Mouse (Mus musculus) fat pad, adult 2 months (tissue): ENCODE data around the gene Mymx.
A peak's percentile ranks its signal among the peaks of the same experiment; 100 is the strongest.

Source experiments
- DNase-seq: peaks from one replicate; pipeline ENCODE4 v3.0.0-alpha.2; 2011; ENCODE audit warnings: low read depth, low spot score; ENCODE audit errors: extremely low read depth

Mymx gene

DNA sequence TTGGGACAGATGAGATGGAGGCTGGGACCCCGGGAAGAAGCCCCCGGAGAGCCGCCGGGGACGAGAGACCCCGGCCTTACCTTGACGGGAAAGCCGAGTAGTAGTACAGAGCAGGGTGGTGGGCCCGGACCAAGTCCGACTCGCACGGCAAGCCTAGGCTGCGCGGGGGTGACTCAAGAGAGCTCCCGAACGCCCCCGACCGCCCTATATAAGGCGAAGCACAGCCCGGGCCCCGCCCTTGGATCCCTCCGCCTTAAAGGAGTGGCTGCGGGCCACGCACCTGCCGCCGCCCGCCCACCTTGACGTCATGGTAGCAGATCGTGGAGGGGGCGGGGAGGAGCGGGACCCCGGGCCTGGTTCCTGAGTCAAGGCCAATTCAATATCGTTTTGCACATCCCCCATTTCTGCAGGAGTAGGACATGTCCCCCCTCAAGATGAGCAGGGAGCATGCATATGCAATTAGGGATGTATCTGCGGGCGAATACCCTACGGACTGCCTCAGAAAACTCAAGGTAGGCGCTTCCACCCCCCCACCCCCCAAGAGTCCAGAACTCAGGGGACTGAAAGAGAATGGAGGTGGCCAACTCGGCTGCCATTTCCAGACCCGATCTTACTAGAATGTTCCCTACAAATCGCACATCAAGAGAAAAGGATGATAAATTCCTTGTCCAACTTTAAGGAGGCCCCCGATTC is 28.7 kb downstream of the Mymx start, which contains the start of gene Hsp90ab1:
Gene Hsp90ab1, minus strand, starts transcription at position 185 of the 693 bp plus-strand sequence.
- DNase-seq: no peak

DNA sequence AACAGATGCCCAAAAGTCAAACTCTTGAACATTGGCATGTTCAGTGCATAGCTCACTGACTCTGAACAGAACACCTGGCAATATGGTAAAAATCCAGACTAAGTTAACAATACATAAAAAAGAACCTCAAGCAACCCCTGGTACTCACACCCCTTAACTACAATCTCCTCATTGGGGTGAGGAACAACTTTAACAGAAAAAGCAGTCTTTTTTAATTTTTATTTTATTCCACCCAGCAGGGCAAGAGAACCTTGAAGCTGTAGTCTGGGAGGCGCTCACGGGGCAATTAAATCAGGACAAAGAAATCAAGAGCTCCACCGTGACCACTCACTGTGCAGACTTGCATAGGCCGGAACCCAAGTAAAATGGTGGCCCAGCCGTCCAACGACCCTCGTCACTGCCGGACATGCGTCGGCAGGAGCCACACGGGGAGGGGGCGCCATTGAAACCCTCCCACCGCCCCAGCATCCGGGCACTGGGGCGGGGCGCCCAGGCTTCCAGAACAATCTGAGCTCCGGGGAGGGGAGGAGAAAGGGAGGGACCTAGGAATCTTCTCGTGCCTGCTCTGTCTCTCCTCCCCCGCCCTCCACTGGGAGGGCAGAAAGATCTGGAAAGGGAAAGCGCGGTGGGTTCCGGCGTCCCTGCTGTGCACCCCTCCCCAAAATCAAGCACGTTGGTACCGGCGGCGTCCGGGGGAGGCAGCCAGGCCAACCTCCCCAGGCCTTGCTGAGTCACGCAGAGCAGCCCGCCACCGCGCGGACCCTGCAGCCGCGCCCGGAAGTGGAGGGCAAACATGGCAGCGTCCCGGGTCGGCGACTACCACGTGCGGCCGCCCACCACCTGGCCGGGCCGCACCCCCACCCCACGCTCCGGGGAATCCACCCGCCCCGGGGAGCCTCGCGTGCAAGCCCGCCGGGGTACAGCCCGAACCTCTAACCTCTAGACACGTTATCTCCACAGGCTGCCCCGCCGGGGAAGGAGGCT is 29.5 kb downstream of the Mymx start:
- no peak for DNase-seq

DNA sequence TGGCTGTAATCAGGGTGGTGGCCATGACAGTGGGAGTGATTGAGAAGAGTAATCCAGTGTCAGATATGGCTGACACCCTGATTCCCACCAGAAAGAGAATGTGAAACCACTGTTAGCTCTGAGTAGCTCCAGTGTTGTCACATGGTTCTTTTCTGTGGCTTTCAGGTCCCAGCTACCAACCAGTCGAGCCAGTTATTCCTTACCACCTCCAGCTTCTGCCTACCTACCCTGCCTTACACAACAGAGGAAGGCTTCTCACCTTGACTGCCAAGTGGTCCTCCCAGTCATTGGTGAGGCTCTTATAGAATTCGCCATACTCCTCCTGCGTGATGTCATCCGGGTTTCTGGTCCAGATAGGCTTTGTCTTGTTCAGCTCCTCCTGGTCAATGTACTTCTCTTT is 31.9 kb downstream of the Mymx start:
- peak; percentile 81 for DNase-seq

DNA sequence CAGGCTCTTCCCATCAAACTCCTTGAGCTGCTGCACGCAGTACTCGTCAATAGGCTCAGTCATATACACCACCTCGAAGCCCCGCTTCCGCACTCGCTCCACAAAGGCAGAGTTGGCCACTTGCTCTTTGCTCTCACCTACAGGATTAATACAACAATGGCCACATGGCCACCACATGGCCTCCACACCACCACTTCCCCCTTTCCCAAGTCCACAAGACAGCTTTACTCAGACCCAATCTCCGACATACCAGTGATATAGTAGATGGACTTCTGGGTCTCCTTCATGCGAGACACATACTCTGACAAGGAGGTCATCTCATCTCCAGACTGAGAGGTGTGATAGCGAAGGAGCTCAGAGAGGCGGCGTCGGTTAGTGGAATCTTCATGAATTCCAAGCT is 32.9 kb downstream of the Mymx start:
- no peak for DNase-seq

DNA sequence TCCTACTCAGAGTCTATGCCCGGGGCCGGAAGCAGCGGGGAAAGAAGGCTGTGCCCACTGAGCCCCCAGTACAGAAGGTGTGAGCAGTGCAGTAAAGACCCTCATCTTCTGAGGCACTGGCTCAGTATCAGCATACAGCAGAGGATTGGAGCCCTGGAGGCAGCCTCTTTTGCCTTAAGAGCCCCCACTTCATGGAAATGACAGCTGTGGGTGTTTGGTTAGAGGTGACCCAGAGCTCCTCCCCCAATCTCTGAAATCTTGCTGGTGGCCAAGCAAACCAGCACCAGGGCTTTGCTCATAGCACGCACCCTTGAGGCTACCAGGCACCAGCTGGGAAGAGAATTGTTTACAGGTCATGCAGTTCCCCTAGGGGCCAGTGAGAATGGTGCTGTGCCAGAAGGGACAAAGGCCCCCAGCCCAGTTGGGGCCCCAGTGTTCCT is 34.7 kb downstream of the Mymx start:
- no peak for DNase-seq

DNA sequence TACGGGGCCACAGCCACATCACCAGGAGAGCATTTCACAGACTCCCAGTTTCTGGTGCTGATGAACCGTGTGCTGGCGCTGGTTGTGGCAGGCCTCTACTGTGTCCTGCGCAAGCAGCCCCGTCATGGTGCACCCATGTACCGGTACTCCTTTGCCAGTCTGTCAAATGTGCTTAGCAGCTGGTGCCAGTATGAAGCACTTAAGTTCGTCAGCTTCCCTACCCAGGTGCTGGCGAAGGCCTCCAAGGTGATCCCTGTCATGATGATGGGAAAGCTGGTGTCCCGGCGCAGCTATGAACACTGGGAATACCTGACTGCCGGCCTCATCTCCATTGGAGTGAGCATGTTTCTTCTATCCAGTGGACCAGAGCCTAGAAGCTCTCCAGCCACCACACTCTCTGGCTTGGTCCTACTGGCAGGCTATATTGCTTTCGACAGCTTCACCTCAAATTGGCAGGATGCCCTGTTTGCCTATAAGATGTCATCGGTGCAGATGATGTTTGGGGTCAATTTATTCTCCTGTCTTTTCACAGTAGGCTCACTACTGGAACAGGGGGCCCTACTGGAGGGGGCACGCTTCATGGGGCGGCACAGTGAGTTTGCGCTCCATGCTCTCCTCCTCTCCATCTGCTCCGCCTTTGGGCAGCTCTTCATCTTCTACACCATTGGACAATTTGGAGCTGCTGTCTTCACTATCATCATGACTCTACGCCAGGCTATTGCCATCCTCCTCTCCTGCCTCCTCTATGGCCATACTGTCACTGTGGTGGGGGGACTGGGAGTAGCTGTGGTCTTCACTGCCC is 35.3 kb downstream of the Mymx start:
- DNase-seq: no peak

DNA sequence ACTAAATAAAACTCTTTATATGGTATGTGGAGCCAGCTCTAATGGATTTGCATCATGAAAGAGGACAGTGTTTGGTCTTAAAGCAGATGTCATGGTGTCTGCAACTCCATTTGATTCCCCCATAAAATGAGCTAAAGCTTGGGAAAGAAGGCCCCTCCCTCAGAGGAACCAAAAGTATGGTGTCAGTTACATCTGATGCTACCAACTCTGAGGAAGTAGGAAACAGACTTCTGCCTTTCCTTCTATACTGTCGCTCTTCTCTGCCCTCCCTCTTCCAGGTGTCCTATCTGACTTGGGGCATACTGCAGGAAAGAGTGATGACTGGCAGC is 35.9 kb downstream of the Mymx start:
- no peak for DNase-seq

DNA sequence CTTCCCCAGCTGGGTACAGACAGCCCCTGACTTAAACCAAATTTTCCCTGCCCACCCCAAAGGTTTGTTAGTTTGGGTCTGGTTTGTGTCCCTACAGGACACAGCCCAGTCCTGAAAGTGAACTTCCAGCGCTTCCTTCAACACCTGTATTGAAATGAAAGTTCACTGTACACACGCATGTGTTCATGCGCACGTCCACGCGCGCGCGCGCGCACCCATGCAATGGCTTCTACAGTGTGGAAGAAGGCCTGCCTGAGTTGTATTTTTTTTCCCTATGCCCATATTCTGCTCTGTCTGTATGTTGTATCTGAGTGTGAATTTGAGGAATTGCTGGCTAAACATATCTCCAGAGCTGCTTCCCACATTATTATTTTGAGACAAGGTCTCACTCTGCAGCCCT is 36.8 kb downstream of the Mymx start:
- DNase-seq: no peak

DNA sequence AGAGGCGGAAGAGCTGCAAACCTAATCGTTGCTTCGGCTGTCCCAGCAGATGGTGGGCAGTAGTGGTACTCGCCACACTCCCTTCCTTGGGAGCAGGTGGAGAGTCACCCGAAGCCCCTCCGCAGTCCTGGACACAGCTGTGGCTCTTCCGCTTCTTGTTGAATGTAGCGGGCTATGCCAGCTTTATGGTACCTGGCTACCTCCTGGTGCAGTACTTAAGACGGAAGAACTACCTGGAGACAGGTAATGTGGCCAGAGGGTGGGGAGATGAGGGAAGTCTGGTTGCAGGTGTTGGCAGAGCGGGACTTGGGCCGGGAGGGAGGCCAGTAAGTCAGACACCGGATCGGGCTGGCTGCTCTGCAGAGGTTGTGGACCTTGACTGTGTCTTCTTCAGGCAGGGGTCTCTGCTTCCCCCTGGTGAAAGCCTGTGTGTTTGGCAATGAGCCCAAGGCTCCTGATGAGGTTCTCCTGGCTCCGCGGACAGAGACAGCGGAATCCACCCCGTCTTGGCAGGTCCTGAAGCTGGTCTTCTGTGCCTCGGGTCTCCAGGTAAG is 37.3 kb downstream of the Mymx start:
- no peak for DNase-seq

DNA sequence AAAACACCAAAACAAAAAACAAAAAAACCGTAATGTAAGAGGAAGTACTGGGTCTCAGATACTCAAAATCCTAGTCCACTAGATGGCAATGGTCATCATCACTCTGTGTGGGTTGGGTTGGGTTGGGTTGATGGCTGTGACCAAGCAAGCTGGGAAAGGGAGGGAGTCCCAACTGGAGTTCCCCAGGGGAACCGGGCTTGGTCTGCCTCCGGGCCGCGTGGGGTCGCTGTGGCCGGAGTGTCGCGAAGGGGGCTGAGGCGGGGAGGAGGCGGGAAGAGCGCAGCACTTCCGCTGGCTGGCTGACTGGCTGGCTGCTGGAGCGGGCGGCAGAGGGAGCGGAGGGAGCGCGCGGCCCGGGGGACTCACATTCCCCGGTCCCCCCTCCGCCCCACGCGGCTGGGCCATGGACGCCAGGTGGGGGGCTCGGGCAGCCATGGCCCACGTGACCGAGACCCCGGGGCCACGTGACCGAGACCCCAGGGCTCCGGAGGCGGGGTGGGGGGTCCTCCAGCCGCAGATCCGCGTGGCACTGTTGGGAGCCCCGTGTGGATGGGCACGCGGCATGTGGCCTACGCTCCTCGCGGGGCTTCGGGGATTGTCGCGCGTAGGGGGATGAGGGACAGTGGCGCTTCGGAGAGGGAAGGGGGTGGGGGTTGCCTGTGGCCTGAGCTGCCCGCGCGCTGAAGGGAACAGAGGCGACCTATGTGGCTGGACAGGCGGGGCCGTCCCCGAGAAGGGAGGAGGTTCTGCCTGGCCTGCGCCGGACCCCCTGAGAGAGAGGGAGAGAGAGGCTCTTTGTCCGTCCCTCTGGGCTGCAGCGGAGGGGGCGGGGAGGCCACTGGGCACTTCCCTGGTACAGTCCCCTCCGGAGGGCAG is 38.0 kb downstream of the Mymx start, which contains the start of gene Slc35b2:
Gene Slc35b2, plus strand, starts transcription at position 220 of the 876 bp plus-strand sequence.
- DNase-seq: no peak

DNA sequence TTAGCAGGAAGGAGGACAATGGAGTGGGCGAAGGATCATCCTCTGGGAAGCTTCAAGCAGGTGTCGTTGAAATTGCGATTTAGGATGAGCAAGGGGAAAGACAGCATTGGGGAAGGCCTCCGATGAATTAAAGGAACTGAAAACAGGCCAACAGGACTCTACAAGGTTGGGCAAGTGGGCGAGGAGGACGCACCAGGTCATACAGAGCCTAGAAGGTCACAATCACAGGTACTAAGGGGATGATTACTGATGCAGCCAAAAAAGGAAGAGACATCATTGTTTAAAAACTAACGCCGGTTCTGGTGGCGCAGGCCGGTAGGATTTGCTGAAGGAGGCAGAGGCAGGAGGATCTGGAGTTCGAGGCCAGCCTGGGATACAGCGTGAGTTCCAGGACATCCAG is 38.7 kb downstream of the Mymx start:
- DNase-seq: no peak

DNA sequence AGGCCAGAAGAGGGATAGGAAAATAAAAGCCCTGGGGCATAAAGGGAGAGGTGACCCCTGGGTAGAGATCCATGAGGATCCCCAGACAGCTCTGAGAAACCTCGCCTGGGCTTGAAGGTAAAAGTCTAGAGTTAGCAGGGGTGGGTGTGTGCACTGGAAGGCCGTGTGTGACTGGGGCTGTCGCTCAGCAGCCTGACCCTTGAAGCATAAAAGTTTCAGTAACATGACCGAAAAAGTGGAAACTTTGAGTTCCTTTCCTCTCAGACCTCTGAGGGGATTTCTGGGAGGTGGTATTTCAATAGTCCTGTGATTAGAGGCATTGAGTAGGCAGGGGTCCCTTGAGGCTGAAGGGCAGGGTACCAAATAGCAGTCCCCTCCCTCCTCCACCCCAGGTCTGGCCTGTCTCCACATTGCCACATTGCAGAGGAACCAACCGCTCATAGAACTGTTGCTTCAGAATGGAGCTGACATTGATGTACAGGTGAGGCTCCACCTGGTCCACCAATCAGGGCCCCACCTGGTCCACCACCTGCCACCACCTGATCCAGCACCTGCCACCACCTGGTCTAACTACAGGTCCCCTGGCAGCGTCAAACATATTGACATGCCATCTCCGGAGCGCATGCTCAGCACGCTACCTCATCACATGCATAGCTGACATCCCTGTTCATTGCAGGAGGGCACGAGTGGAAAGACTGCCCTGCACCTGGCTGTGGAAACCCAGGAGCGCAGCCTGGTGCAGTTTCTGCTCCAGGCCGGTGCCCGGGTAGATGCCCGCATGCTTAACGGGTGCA is 42.0 kb downstream of the Mymx start:
- DNase-seq: no peak

DNA sequence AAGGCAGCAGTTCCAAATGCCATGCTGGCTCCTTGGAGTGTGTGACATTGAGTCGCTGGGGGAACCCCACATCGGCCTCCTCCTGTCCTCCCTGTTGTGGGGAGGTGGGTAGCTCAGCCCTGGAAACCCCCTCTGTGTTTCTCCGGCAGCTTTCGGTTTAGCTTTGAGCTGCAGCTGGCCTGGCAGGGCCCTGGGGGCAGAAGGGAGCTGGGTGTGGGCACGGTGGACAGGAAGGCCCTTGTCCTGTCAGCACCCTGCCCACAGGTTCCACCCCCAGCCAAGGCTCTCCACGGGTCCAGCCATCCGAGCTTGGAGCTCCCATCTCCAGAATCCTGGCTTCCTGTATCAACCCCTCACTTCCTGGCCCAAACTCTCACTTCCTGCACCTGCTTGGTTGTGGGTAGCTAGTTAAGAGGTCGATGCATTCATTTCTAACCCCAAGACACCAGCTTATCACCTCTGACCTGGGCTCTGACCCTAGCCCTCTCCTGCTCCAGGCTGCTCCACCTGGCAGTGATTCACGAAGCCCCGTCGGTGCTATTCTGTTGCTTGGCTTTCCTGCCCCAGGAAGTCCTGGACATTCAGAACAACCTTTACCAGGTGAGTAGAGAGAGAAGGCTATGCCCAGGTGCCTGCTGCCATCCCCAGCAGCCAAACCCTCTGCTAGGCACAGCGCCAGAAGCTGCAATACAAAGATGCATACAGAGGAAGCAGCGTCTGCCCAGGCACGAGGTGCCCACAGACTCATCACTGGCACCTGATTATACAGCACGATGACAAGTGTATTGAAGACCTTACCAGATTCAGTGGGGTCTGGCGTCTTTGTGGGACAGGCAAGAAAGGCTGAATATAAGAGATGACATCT is 43.7 kb downstream of the Mymx start:
- DNase-seq: no peak

DNA sequence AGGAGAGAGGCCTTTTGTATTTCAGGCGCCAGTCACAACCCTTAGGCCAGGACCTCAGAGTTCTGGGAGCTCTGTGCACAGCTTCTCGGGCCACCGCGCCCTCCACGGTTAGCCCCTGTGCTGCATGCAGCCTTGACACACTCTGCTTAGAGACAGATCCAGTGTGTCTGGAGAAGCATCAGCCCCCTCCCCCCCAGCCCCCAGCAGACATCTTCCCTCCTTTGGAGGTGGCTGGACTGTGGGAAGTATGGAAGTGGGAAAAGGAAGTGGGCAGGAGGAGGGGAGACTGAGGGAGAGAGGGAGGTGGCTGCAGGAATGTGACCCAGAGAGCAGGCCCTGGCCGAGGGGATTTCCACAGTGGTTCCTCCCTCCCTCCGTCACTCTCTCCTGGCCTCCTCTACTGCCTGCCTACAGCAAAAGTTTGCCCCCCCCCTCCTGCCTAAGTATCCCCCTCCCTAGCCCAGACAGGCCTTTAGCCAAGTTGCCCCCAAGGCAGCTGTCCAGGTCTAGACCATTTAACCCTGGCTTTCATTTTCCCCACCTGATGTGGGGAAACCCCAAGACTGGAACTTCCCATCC is 44.6 kb downstream of the Mymx start:
- DNase-seq: no peak

DNA sequence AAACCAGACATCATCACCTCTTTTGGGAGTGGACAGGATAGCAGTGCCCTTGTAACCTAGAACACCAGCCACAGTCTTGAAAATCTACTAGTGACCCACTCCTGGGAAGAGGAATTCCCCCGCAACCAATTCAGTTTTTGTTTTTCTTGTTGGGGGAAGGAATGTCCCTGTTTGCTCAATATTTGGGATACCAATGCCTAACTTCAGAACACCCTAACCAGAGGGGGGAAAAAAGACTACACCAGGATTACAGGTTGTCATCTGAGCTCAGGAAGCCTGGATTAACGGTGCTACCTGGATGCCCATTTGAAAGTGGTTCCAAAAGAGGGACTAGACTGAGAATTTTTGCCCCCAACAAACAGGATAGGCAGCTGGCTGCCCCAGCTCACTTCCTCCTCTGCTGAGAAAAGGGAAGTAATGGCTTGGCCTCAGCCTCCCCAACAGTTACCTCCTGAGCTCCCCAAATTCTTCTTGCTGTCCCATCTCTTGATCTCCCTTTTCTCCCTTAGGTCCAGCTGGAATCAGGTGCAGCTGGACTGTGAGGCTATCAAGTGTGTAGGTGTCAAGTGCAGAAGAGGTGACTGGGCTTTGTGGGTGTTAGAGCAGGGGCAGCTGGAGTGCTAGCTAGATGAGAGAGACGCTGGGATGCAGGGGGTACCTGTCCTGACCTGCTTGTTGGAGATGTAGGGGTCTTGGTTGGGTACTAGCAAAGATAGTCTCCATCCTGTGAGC is 45.2 kb downstream of the Mymx start:
- DNase-seq: no peak

DNA sequence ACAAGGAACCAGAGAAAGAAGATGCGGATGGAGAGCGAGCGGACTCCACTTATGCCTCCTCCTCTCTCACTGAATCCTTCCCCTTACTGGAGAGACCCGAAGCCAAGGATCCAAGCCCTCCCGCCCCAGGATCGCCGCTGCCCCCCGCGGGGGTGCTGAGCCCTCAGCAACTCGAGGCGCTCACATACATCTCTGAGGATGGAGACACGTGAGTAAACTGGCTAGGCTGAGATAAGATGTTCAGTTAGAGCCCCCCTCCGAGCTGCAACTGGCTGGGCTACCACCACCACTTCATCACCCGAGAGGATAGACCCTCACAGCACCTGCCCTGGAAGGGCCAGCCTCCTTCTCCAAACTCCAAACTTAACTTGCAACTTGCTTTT is 45.8 kb downstream of the Mymx start:
- DNase-seq: no peak

DNA sequence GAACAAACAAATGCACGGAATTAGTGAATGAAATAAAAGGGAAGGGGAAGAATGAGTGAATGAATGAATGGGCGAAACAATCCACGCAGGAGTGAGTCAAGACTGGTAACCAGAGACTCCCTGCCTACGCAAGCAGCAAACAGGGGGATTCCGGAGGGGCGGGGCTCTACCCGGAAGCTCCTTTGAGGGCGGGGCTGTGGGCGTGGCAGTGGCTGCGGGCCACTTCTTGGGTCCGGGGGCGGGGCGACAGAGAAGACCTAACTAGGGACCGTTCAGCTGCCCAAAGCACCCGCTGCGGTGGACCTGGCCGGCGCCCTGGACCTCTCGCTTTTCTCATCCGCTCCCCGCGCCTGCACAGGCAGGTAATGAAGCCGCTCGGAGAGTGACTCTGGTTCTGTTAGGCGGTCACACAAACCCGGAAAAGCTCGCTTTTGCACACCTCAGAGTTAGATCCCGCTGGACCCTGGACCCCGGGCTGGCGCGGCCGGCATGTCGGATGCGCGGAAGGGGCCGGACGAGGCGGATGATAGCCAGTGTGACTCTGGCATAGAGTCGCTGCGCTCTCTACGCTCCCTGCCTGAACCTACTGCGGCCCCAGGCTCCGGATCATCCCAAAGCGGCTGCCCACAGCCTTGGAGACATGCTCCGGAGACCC is 46.3 kb downstream of the Mymx start, which contains the start of gene Nfkbie:
Gene Nfkbie, plus strand, starts transcription at position 252 of the 655 bp plus-strand sequence.
- DNase-seq: no peak
